Mouse (Mus musculus) heart, embryonic 15.5 days (tissue): ENCODE measurements around the gene Serpine2. TPM values are rescaled to one million over a fixed set of nuclear protein-coding genes. Genes with fewer than 3 reads are reported as not detected.

ENCODE experiments used
- ATAC-seq: fragments of 200-750 bp; cut with Nextera tagmentation; replicated peaks from 2 replicates; pipeline ENCODE4 v1.8.0; 2017; ENCODE audit warnings: low read depth, moderate TSS enrichment; ENCODE audit not compliant: insufficient number of reproducible peaks, insufficient read depth, low FRiP score
- H3K27ac ChIP-seq: fragments of 300-500 bp; sonication (generic); 2 replicates; pipeline ENCODE4 v1.5.1; 2015; ENCODE audit warnings: mild to moderate bottlenecking, inconsistent platforms
- H3K27me3 ChIP-seq: fragments of 300-500 bp; sonication (generic); 2 replicates; pipeline ENCODE4 v1.6.1; 2015; ENCODE audit warnings: inconsistent platforms
- H3K36me3 ChIP-seq: fragments of 300-500 bp; sonication (generic); 2 replicates; pipeline ENCODE4 v1.6.1; 2015; ENCODE audit warnings: mild to moderate bottlenecking, inconsistent platforms
- H3K4me1 ChIP-seq: fragments of 300-500 bp; sonication (generic); replicated peaks from 2 replicates; pipeline ENCODE4 v1.6.1; 2015; ENCODE audit warnings: inconsistent platforms
- H3K4me2 ChIP-seq: fragments of 300-500 bp; sonication (generic); 2 replicates; pipeline ENCODE4 v1.6.1; 2015; ENCODE audit warnings: inconsistent platforms, mild to moderate bottlenecking, moderate library complexity
- H3K4me3 ChIP-seq: fragments of 300-500 bp; sonication (generic); 2 replicates; pipeline ENCODE4 v1.5.1; 2015; ENCODE audit warnings: mild to moderate bottlenecking, inconsistent platforms
- H3K9ac ChIP-seq: fragments of 300-500 bp; sonication (generic); 2 replicates; pipeline ENCODE4 v1.6.1; 2015; ENCODE audit warnings: mild to moderate bottlenecking, inconsistent platforms
- H3K9me3 ChIP-seq: fragments of 300-500 bp; sonication (generic); replicated peaks from 2 replicates; pipeline ENCODE4 v1.6.1; 2016; ENCODE audit warnings: inconsistent platforms
- WGBS: fragments of 180-500 bp; shearing (Covaris S2); methylation state at CpG from one replicate; pipeline ENCODE4 v1.1.7; 2015; ENCODE audit warnings: mixed read lengths; 5-methylcytosine and 5-hydroxymethylcytosine counted together
- polyA plus RNA-seq: library from polyadenylated mRNA; unstranded; fragments of >200 nt; fragmentation: Nextera tagmentation; extraction: Ambion mirVana; gene quantifications from 2 replicates; pipeline ENCODE4 v1.2.1, GENCODE M21; 2015

Serpine2 gene
- polyA plus RNA-seq, 1 experiment from 2014 or later: 99.4 TPM

DNA sequence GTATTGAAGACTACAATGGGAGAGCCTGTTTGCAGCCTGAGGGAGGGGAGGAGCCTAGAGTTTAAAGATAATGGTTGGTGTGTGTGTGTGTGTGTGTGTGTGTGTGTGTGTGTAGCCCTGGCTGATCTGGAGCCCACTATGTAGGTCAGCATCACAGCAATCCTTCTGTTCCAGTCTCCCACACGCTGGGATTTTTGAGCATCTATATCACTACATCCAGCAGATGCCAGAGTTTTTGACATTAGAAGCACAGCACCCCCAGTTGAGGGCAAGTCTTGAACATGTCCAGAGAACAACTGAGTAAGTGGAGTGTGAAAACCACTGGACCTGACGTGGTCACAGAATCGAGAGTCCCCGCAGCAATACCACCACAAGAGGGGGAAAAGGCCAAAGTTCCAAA, 4.2 kb downstream of the Serpine2 start:
- ATAC-seq: no peak
- Histone ChIP-seq H3K9ac (no peak overlapping the region), H3K36me3 (no peaks in the 10 kb centered on the region), H3K4me2 (peak overlapping the region; percentile 8; the same call in 1 of the 2 replicates), H3K27me3 (no peaks in the 10 kb centered on the region), H3K4me3 (no peak overlapping the region), H3K9me3 (no peaks in the 10 kb centered on the region), H3K4me1 (peaks cover 38% of the 10 kb centered on the region), H3K27ac (no peak overlapping the region)
- 64% methylated on average over 4 of the region's 4 CpGs for WGBS

DNA sequence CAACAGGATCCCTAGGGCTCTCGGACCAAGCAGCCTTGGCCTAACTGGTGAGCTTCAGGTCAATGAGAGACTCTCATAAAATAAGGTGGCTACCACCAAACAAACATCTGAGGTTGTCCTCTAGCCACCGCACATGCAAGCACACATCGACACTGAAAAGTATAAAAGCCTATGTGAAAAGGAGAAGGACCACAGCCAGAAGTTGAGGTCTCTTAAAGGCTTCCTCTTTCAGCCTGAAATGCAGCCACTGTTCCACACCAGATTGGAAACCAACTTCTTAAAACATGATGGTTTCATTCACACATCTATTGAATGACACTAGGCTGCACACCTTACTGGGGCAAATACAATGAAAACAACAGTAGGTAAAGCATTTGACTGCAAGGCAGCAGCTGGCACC, 7.5 kb downstream of the Serpine2 start:
- no peak for ATAC-seq
- Histone ChIP-seq H3K27me3 (no peaks in the 10 kb centered on the region), H3K4me1 (peaks cover 21% of the 10 kb centered on the region), H3K27ac (no peak overlapping the region), H3K4me2 (no peak overlapping the region), H3K9ac (no peak overlapping the region), H3K9me3 (no peaks in the 10 kb centered on the region), H3K36me3 (no peaks in the 10 kb centered on the region), H3K4me3 (no peak overlapping the region)
- WGBS: 84% methylated on average over 3 of the region's 3 CpGs

DNA sequence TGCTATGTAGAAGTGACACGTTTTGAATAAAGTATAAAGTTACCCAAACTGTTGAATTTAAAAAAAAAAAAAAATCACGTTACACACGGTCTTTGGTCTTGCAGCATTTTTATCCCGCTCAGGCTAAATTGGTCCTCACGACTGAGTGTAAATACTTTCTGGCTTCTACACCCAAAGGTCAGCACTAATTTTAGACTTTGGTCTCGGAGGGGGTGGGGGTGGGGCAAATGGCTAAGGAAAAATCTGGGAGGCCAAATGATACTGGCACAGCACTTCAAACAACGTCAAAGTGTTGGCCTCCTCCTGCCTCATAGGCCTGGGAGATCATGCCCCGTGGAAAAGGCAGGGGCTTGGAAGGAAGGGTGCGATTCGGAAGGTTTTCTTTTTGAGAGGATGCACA, 10.6 kb downstream of the Serpine2 start:
- peak overlapping the region; percentile 19; the same call in 1 of the 2 replicates for H3K4me2 ChIP-seq
- no peak overlapping the region for H3K9ac ChIP-seq
- H3K9me3 ChIP-seq: no peaks in the 10 kb centered on the region
- H3K27me3 ChIP-seq: no peaks in the 10 kb centered on the region
- H3K4me3 ChIP-seq: no peak overlapping the region
- ATAC-seq: peak; percentile 36; the same call in 1 of the 2 replicates
- WGBS: 46% methylated on average over 10 of the region's 10 CpGs
- H3K4me1 ChIP-seq: peaks cover 12% of the 10 kb centered on the region
- peak overlapping the region; percentile 35 for H3K27ac ChIP-seq
- H3K36me3 ChIP-seq: no peaks in the 10 kb centered on the region

DNA sequence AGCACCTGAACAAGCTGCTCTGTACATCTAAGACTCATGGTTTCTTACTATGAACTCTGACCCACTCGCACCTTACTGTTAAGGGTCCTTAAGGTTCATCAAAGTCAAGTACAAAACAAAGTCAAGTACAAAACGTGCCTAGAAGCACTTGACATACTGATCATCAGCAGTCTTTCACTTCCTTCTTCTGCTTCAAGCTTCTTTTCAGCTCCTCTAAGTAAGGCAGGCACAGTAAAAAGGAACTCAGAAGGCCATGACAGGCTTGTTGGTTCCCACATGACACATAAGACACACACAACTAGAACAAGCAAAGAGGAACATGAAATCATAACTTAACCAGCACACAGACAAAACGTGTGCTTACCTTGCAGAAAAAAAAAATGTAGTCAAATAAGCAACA, 12.3 kb downstream of the Serpine2 start:
- H3K9ac ChIP-seq: no peak overlapping the region
- no peaks in the 10 kb centered on the region for H3K9me3 ChIP-seq
- ATAC-seq: no peak
- no peaks in the 10 kb centered on the region for H3K27me3 ChIP-seq
- WGBS: 65% methylated on average over 3 of the region's 3 CpGs
- no peak overlapping the region for H3K27ac ChIP-seq
- no peak overlapping the region for H3K4me2 ChIP-seq
- H3K4me1 ChIP-seq: peaks cover 12% of the 10 kb centered on the region
- no peak overlapping the region for H3K4me3 ChIP-seq
- H3K36me3 ChIP-seq: no peaks in the 10 kb centered on the region

DNA sequence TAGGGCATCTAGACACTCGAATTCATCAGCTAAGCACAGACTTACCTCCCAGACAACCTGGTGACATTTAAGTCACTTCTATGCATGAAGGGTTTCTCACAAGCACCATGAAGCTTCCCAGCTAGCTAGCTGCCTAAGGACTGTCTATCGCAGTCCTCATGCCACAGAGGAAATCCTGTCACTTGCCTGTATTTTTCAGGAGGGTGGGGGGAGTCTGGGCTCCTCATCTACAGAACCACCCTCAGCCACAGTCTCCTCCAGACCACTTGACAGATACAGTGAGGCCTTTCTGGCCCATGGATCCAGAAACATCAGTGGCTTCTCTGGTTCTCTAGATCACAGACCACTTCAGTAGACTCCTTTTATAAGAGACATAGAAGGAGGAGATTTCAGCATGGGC, 14.1 kb downstream of the Serpine2 start:
- Histone ChIP-seq H3K36me3 (no peaks in the 10 kb centered on the region), H3K27me3 (no peaks in the 10 kb centered on the region), H3K27ac (no peak overlapping the region), H3K4me2 (no peak overlapping the region), H3K9me3 (no peaks in the 10 kb centered on the region), H3K4me3 (no peak overlapping the region), H3K4me1 (peaks cover 12% of the 10 kb centered on the region), H3K9ac (no peak overlapping the region)
- no peak for ATAC-seq
- WGBS: 70% methylated on average over 2 of the region's 2 CpGs

DNA sequence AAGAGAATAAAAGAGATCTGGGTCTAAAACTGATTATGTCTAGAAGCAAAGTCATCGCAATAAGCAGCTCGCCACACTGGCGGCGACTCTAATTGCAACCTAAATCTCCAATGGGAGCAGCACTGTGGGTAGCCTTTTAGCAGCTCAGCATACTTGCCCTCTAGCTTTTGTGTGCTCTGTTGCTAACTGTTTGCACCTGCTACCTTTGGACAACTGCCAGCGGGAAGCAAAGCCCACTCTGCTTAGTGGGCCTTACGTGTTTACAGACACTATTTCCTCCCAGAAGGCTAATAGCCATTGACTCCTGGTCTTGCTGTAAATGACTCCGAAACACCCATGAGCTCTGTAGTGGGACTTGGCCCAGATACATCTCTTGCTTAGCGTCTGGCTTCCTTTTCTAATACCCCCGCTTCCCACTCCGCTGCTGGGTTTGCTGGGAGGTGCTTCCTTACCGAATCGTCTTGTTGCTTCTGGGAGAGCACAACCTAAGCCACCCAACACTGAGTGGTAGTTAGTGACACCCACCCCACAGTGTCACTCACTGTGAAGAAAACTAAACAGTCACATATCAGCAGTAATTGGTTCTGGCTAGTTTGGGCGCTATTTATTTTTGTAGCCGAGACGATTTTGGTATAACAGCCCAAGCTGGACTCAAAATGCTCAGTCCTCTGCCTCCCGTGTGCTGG, 28.1 kb downstream of the Serpine2 start:
- H3K4me1 ChIP-seq: no peaks in the 10 kb centered on the region
- no peak overlapping the region for H3K4me2 ChIP-seq
- H3K27me3 ChIP-seq: no peaks in the 10 kb centered on the region
- ATAC-seq: no peak
- H3K36me3 ChIP-seq: no peaks in the 10 kb centered on the region
- no peak overlapping the region for H3K27ac ChIP-seq
- H3K9ac ChIP-seq: no peak overlapping the region
- WGBS: 80% methylated on average over 16 of the region's 16 CpGs
- H3K4me3 ChIP-seq: no peak overlapping the region
- H3K9me3 ChIP-seq: no peaks in the 10 kb centered on the region

DNA sequence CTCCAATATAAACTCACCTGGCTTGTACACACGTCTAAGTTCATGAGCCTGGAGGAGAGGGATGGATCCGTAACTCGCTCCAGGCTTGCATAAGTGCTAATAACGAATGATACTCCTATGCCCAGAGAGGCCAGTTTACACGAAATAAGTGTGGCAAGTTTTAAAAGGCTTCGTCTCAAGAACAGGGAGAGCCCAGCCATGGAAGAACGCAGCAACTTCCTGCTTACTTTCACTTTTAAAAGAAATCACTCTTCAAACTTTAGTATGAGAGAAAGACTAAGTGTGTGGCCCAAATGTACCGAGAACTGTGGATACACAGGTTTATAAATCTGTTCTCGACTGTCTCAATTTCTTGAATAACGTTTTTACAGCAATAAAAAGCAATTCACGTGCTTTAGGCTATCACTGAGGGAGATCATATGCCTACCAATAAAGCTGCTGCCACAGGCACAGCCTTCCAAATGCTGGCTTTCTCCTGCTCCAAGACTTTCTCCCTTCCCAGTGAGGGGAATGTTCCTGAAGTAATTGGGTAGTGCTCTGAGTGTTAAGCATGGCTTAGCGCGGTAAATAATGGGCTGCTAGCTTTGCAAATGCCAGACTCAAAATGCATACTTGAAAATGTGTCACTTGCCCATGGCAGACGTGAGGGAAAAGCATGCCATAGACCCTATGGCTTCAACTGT, 36.9 kb downstream of the Serpine2 start:
- H3K27me3 ChIP-seq: no peaks in the 10 kb centered on the region
- H3K4me1 ChIP-seq: peaks cover 10% of the 10 kb centered on the region; the same call in 1 of the 2 replicates
- H3K36me3 ChIP-seq: no peaks in the 10 kb centered on the region
- no peaks in the 10 kb centered on the region for H3K9me3 ChIP-seq
- no peak overlapping the region for H3K9ac ChIP-seq
- H3K4me3 ChIP-seq: no peak overlapping the region
- peak overlapping the region; percentile 33; the same call in 1 of the 2 replicates for H3K27ac ChIP-seq
- ATAC-seq: no peak
- 69% methylated on average over 14 of the region's 14 CpGs for WGBS
- peak overlapping the region; percentile 32 for H3K4me2 ChIP-seq

DNA sequence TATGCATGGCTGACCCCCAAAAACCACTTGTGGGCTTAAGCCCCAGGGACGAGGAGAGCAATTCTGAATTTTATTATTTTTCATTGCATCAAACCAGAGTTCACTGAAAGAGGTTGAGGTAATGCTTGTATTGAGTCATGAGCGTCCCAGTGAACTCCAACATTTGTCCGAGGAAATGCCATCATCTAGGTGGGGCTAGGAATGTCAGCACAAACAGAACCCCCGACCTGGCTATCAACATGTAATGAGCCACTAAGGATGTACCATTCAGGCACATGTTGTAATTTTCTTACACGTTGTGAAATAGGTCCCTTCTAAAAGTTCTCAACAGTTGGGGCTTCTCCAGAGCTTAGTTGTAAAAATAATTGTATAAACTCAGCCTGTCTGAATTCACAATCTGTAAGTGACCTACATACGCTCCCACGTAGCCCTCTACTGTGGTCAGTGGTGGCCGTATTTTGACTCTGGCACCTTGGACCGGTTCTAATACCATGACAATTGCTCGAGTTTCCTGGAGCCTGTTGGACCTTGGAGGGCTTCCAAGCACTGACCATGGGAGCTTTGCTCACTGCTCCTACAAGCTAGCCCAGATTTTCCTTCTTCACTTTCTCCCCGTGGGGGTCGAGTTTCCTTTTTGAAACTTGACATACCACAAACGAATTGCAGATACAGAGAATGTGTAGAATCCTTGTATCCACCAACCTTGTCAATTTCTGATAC, 38.0 kb downstream of the Serpine2 start:
- no peak overlapping the region for H3K9ac ChIP-seq
- H3K9me3 ChIP-seq: no peaks in the 10 kb centered on the region
- no peak overlapping the region for H3K4me2 ChIP-seq
- no peak for ATAC-seq
- no peaks in the 10 kb centered on the region for H3K27me3 ChIP-seq
- peaks cover 10% of the 10 kb centered on the region; the same call in 1 of the 2 replicates for H3K4me1 ChIP-seq
- H3K36me3 ChIP-seq: no peaks in the 10 kb centered on the region
- 0 out of 2 replicates have a peak overlapping the region, but pooled peaks have one; percentile 33 for H3K27ac ChIP-seq
- no peak overlapping the region for H3K4me3 ChIP-seq
- WGBS: 51% methylated on average over 13 of the region's 13 CpGs

DNA sequence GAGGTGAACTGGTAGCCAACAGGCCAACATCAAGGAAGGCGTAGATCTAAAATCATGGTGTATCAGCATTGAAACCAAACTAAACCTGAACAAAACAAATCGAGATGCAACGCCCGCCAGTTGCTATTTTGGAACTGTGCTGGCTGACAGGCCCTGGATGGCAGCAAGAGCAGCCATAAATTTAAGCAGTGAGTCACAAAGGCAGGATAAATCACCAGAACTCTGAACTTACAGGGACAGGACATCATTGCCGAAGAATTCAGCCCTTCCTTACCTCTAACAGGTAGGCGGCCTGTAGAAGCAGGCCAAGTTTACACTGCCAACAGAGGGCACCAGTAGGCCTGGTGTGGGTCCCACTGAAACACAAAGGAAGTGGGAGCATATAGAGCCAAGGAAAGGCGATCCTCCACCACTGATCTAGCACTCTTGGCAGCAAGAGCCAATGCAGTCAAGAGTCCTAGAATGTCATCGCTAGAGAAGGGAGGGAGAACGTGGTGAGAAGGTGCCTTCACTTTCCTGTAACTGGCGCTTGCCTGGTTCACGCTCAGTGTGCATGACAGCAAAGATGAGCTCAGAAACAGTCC, 41.6 kb downstream of the Serpine2 start:
- no peak overlapping the region for H3K4me2 ChIP-seq
- peaks cover 3% of the 10 kb centered on the region; the same call in 1 of the 2 replicates for H3K4me1 ChIP-seq
- H3K4me3 ChIP-seq: no peak overlapping the region
- H3K27ac ChIP-seq: no peak overlapping the region; the same call in 1 of the 2 replicates
- H3K9ac ChIP-seq: no peak overlapping the region
- H3K36me3 ChIP-seq: no peaks in the 10 kb centered on the region; the same call in 1 of the 2 replicates
- ATAC-seq: no peak
- 75% methylated on average over 11 of the region's 11 CpGs for WGBS
- no peaks in the 10 kb centered on the region for H3K9me3 ChIP-seq
- H3K27me3 ChIP-seq: no peaks in the 10 kb centered on the region

DNA sequence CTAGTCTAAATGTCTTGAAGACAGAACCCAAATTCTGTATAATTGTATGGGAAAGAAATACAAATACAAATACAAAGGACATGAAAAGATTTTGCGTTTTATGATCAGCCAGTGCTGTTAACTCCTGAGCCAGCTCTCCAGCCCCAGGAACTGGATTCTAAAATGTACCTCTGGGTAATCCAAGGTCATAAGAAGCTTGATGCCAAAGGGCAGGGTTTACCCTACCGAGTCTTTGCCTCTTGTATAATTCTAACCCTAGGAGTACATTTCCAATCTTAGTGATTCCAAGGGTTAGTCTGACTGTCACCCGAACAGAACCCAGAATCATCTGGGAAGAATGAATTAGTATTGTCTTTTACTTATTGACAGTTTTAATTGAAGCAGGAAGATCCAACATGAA, 45.5 kb downstream of the Serpine2 start:
- H3K4me3 ChIP-seq: no peak overlapping the region
- H3K4me1 ChIP-seq: no peaks in the 10 kb centered on the region
- no peak for ATAC-seq
- no peaks in the 10 kb centered on the region for H3K27me3 ChIP-seq
- H3K9ac ChIP-seq: no peak overlapping the region
- H3K4me2 ChIP-seq: no peak overlapping the region
- no peaks in the 10 kb centered on the region; the same call in 1 of the 2 replicates for H3K36me3 ChIP-seq
- H3K27ac ChIP-seq: no peak overlapping the region
- H3K9me3 ChIP-seq: no peaks in the 10 kb centered on the region
- 88% methylated on average over 3 of the region's 3 CpGs for WGBS

DNA sequence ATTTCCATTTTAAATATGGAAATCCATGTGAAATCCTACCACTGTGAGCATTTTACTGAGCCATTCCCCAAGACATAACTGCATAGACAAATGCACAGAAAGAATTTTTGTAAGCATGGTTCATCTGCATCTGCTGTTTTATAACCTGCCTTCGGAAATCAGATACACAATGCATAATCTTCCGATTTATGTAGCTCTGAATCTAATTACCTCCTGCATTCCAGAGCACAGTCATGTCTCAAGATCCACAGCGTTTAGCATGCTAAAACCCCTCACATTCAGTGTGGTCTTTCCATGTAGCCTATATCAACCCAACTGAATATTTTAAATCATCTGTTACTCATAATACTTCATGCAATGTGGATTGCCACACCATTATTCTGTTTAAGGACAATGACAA, 51.5 kb downstream of the Serpine2 start:
- Histone ChIP-seq H3K27ac (no peak overlapping the region), H3K27me3 (no peaks in the 10 kb centered on the region), H3K9ac (no peak overlapping the region), H3K4me2 (no peak overlapping the region), H3K36me3 (no peaks in the 10 kb centered on the region), H3K4me3 (no peak overlapping the region), H3K9me3 (no peaks in the 10 kb centered on the region), H3K4me1 (peaks cover 12% of the 10 kb centered on the region)
- no peak for ATAC-seq
- WGBS: 76% methylated on average over 3 of the region's 3 CpGs
